Mouse (Mus musculus): Measurements from ENCODE around the gene Vnn1. TPM values are rescaled to one million over a fixed set of nuclear protein-coding genes. Genes with fewer than 3 reads are reported as not detected.

The Vnn1 gene
- polyA plus RNA-seq, 1 experiment, result 69.6 TPM

DNA sequence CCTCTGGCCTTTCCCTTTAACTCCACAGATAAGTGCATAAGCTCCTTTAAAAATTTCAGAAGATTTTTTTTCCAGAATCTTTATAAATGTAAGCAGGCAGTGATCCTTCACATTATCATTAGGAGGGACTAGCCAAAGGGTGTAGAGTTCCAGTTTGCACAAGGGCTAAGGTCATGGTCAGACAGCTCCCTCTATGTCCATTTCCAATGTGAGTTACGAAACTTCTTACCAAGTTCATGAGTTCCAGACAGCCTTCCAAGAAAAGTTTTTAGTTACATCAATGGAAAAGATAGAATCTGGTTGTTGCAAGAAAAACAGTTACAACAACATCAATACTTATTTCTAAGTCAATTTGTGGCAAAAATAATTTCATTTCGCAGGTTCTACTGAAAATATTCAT is 29.5 kb downstream of the Vnn1 start:
- H3K4me1 ChIP-seq (ENCODE audit: control insufficient read depth, insufficient read depth, low read length), result no peaks in the 10 kb centered on the region
- WGBS, result 75% methylated on average over 2 of the region's 2 CpGs

GRCm38 (mm10) chr10:23937613-23938012 is 43.1 kb downstream of the Vnn1 start:
- Histone ChIP-seq H3K27me3 (replicated peaks; ENCODE audit: control insufficient read depth, insufficient read depth, low read length) (no peaks in the 10 kb centered on the region; the same call in 1 of the 2 replicates), H3K4me3 (ENCODE audit: insufficient read depth, low read depth, low read length) (no peak overlapping the region), H3K27ac (ENCODE audit: insufficient read depth, low read depth, low read length) (no peak overlapping the region), H3K4me1 (ENCODE audit: control insufficient read depth, insufficient read depth, low read length) (no peaks in the 10 kb centered on the region), H3K36me3 (ENCODE audit: control insufficient read depth, insufficient read depth, low read length) (no peaks in the 10 kb centered on the region)
- TF ChIP-seq CTCF (conservative IDR thresholded peaks at IDR 0.05; ENCODE audit: insufficient read depth, insufficient read length, low read depth, low read length), result no peak
- TF ChIP-seq POLR2A (IDR thresholded peaks at IDR 0.05; ENCODE audit: low read depth, low read length), result no peak
- no peak for DNase-seq
- 22% methylated on average over 4 of the region's 4 CpGs for WGBS

More for the DNA sequence above, 29.5 kb downstream of the Vnn1 start:
- H3K27ac ChIP-seq (ENCODE audit: insufficient read depth, low read depth, low read length), result no peak overlapping the region
- no peaks in the 10 kb centered on the region for H3K27me3 ChIP-seq (replicated peaks; ENCODE audit: control insufficient read depth, insufficient read depth, low read length)
- no peak for TF ChIP-seq CTCF (conservative IDR thresholded peaks at IDR 0.05; ENCODE audit: insufficient read depth, insufficient read length, low read depth, low read length)
- no peak for TF ChIP-seq POLR2A (IDR thresholded peaks at IDR 0.05; ENCODE audit: low read depth, low read length)
- no peak overlapping the region for H3K4me3 ChIP-seq (ENCODE audit: insufficient read depth, low read depth, low read length)
- DNase-seq, result peak; percentile 26
- no peaks in the 10 kb centered on the region for H3K36me3 ChIP-seq (ENCODE audit: control insufficient read depth, insufficient read depth, low read length)

- no peak within 1 kb of the TSS for H3K4me3 ChIP-seq (ENCODE audit: insufficient read depth, low read depth, low read length)
- H3K4me1 ChIP-seq (ENCODE audit: control insufficient read depth, insufficient read depth, low read length), result no peaks in the 10 kb centered on the region
- WGBS, result 33% methylated on average over 6 of the region's 6 CpGs
- H3K36me3 ChIP-seq (ENCODE audit: control insufficient read depth, insufficient read depth, low read length), result no peaks in the 10 kb centered on the region
- no peak within 1 kb of the TSS for H3K27ac ChIP-seq (ENCODE audit: insufficient read depth, low read depth, low read length)
- TF ChIP-seq POLR2A (IDR thresholded peaks at IDR 0.05; ENCODE audit: low read depth, low read length), result no peak
- TF ChIP-seq CTCF (conservative IDR thresholded peaks at IDR 0.05; ENCODE audit: insufficient read depth, insufficient read length, low read depth, low read length), result no peak
- no peak for DNase-seq
- H3K27me3 ChIP-seq (replicated peaks; ENCODE audit: control insufficient read depth, insufficient read depth, low read length), result no peaks in the 10 kb centered on the region; the same call in 1 of the 2 replicates
Observed at GRCm38 (mm10) chr10:23938312-23938711, 43.8 kb downstream of the Vnn1 start, which contains the start of gene Taar2. Gene Taar2 (plus strand): TSS chr10:23938572.

DNA sequence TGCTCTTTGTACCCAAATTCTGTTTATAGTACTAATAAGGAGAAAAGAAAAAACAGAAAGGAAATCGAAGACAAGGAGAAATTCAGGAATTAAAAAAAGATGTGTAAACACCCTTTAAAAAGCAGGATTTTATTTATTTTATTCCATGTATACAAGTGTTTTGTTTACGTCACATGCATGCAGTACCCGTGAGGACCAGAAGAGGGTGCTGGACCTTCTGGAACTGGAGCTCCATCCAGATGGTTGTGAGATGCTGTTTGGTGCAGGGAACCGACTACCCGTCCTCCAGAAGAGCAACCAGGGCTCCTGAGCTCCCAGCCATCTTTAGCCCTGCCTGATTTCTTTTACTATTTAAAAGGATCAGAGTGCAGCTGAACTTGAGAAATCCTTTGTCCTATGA is 48.0 kb downstream of the Vnn1 start:
- H3K27ac ChIP-seq (ENCODE audit: insufficient read depth, low read depth, low read length), result no peak overlapping the region
- H3K4me1 ChIP-seq (ENCODE audit: control insufficient read depth, insufficient read depth, low read length), result no peaks in the 10 kb centered on the region
- no peaks in the 10 kb centered on the region for H3K36me3 ChIP-seq (ENCODE audit: control insufficient read depth, insufficient read depth, low read length)
- WGBS, result 82% methylated on average over 5 of the region's 5 CpGs
- TF ChIP-seq CTCF (conservative IDR thresholded peaks at IDR 0.05; ENCODE audit: insufficient read depth, insufficient read length, low read depth, low read length), result peak; percentile 42
- TF ChIP-seq POLR2A (IDR thresholded peaks at IDR 0.05; ENCODE audit: low read depth, low read length), result no peak
- no peaks in the 10 kb centered on the region; the same call in 1 of the 2 replicates for H3K27me3 ChIP-seq (replicated peaks; ENCODE audit: control insufficient read depth, insufficient read depth, low read length)
- no peak for DNase-seq
- no peak overlapping the region for H3K4me3 ChIP-seq (ENCODE audit: insufficient read depth, low read depth, low read length)

- WGBS, result 49% methylated on average over 7 of the region's 7 CpGs
- no peaks in the 10 kb centered on the region for H3K36me3 ChIP-seq (ENCODE audit: control insufficient read depth, insufficient read depth, low read length)
- no peaks in the 10 kb centered on the region for H3K4me1 ChIP-seq (ENCODE audit: control insufficient read depth, insufficient read depth, low read length)
- no peaks in the 10 kb centered on the region for H3K27me3 ChIP-seq (replicated peaks; ENCODE audit: control insufficient read depth, insufficient read depth, low read length)
- no peak for TF ChIP-seq POLR2A (IDR thresholded peaks at IDR 0.05; ENCODE audit: low read depth, low read length)
- no peak for TF ChIP-seq CTCF (conservative IDR thresholded peaks at IDR 0.05; ENCODE audit: insufficient read depth, insufficient read length, low read depth, low read length)
- H3K4me3 ChIP-seq (ENCODE audit: insufficient read depth, low read depth, low read length), result no peak overlapping the region
- DNase-seq, result no peak
- H3K27ac ChIP-seq (ENCODE audit: insufficient read depth, low read depth, low read length), result no peak overlapping the region
Observed at GRCm38 (mm10) chr10:23948026-23948425, 53.5 kb downstream of the Vnn1 start.

- Histone ChIP-seq H3K4me1 (ENCODE audit: control insufficient read depth, insufficient read depth, low read length) (no peaks in the 10 kb centered on the region), H3K27ac (ENCODE audit: insufficient read depth, low read depth, low read length) (no peak within 1 kb of the TSS), H3K4me3 (ENCODE audit: insufficient read depth, low read depth, low read length) (no peak within 1 kb of the TSS), H3K36me3 (ENCODE audit: control insufficient read depth, insufficient read depth, low read length) (no peaks in the 10 kb centered on the region), H3K27me3 (replicated peaks; ENCODE audit: control insufficient read depth, insufficient read depth, low read length) (no peaks in the 10 kb centered on the region)
- TF ChIP-seq POLR2A (IDR thresholded peaks at IDR 0.05; ENCODE audit: low read depth, low read length) (no peak), CTCF (conservative IDR thresholded peaks at IDR 0.05; ENCODE audit: insufficient read depth, insufficient read length, low read depth, low read length) (no peak)
- WGBS, result 91% methylated on average over 16 of the region's 16 CpGs
- DNase-seq, result no peak
Observed at GRCm38 (mm10) chr10:23949508-23950005, 55.1 kb downstream of the Vnn1 start, which contains the start of gene Taar3. Gene Taar3 (plus strand): TSS chr10:23949558.

DNA sequence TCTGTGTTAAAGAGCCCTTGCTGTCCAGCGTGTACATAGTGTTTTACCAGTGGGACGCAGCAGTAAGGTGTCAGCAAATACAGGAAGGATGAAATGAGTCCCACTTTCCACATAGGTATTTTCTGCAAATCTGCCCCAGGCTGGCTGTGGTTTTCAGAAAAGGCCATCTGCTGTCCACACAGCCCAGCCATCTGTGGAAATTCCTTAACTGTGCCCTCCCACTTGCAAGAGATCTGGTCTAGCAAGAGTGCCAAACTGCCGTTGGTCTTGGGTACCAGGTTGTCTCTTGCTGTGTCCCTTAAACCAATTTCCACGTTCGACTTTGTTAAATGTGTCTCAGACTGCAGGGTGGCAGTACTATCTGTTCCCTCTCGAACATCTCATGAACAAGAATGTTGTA is 57.2 kb downstream of the Vnn1 start:
- H3K27ac ChIP-seq (ENCODE audit: insufficient read depth, low read depth, low read length), result no peak overlapping the region
- H3K4me1 ChIP-seq (ENCODE audit: control insufficient read depth, insufficient read depth, low read length), result no peaks in the 10 kb centered on the region
- no peak for TF ChIP-seq POLR2A (IDR thresholded peaks at IDR 0.05; ENCODE audit: low read depth, low read length)
- DNase-seq, result no peak
- no peak overlapping the region for H3K4me3 ChIP-seq (ENCODE audit: insufficient read depth, low read depth, low read length)
- no peaks in the 10 kb centered on the region for H3K27me3 ChIP-seq (replicated peaks; ENCODE audit: control insufficient read depth, insufficient read depth, low read length)
- WGBS, result 75% methylated on average over 6 of the region's 6 CpGs
- H3K36me3 ChIP-seq (ENCODE audit: control insufficient read depth, insufficient read depth, low read length), result no peaks in the 10 kb centered on the region

Other genes starting within 250 kb of the Vnn1 start
- gene Rps12, start 107.4 kb upstream of the Vnn1 start, polyA plus RNA-seq (2012; rRNA removed), result 901 and 1,136 TPM in 2 replicates
- gene Slc18b1, start 97.7 kb upstream of the Vnn1 start, polyA plus RNA-seq (2012; rRNA removed), result 14.8 and 15.6 TPM in 2 replicates
- 0.57 and 0.59 TPM in 2 replicates for gene Vnn3, start 43.2 kb upstream of the Vnn1 start, polyA plus RNA-seq (2012; rRNA removed)
- gene Taar1, start 25.7 kb downstream of the Vnn1 start, polyA plus RNA-seq (2012; rRNA removed), result not detected in 2 replicates
- not detected in 2 replicates for gene Taar2, start 43.9 kb downstream of the Vnn1 start, polyA plus RNA-seq (2012; rRNA removed)
- not detected in 2 replicates for gene Taar3, start 54.9 kb downstream of the Vnn1 start, polyA plus RNA-seq (2012; rRNA removed)
- not detected in 2 replicates for gene Taar4, start 65.8 kb downstream of the Vnn1 start, polyA plus RNA-seq (2012; rRNA removed)
- gene Taar5, start 76.0 kb downstream of the Vnn1 start, polyA plus RNA-seq (2012; rRNA removed), result 0.08 TPM in 1 of 2 replicates, not detected in the other
- not detected in 2 replicates for gene Taar6, start 91.0 kb downstream of the Vnn1 start, polyA plus RNA-seq (2012; rRNA removed)
- not detected in 2 replicates for gene Taar7a, start 98.8 kb downstream of the Vnn1 start, polyA plus RNA-seq (2012; rRNA removed)
- not detected in 2 replicates for gene Taar7b, start 105.3 kb downstream of the Vnn1 start, polyA plus RNA-seq (2012; rRNA removed)
- gene Taar7d, start 132.5 kb downstream of the Vnn1 start, polyA plus RNA-seq (2012; rRNA removed), result not detected in 2 replicates
- not detected in 2 replicates for gene Taar7e, start 142.9 kb downstream of the Vnn1 start, polyA plus RNA-seq (2012; rRNA removed)
- gene Taar7f, start 154.8 kb downstream of the Vnn1 start, polyA plus RNA-seq (2012; rRNA removed), result not detected in 2 replicates
- not detected in 2 replicates for gene Taar8a, start 181.8 kb downstream of the Vnn1 start, polyA plus RNA-seq (2012; rRNA removed)
- not detected in 2 replicates for gene Taar8b, start 197.6 kb downstream of the Vnn1 start, polyA plus RNA-seq (2012; rRNA removed)
- not detected in 2 replicates for gene Taar8c, start 207.2 kb downstream of the Vnn1 start, polyA plus RNA-seq (2012; rRNA removed)
- not detected in 2 replicates for gene Taar9, start 214.8 kb downstream of the Vnn1 start, polyA plus RNA-seq (2012; rRNA removed)